Mouse (Mus musculus) kidney, postnatal 0 days (tissue): Measurements from ENCODE around the gene Cend1. TPM values are rescaled to one million over a fixed set of nuclear protein-coding genes. Genes with fewer than 3 reads are reported as not detected.
A peak's percentile ranks its signal among the peaks of the same experiment; 100 is the strongest.

Source experiments
- ATAC-seq: fragments of 200-750 bp; cut with Nextera tagmentation; replicated peaks from 2 replicates; pipeline ENCODE4 v1.8.0; 2017; ENCODE audit warnings: low read depth, moderate number of reproducible peaks, moderate TSS enrichment, moderate library complexity; ENCODE audit not compliant: low FRiP score
- DNase-seq: peaks from one replicate; pipeline ENCODE4 v3.0.0-alpha.2; 2016; ENCODE audit warnings: low spot score
- H3K27ac ChIP-seq: fragments of 300-500 bp; sonication (generic); 2 replicates; pipeline ENCODE4 v1.5.1; 2014; ENCODE audit warnings: mild to moderate bottlenecking
- H3K27me3 ChIP-seq: fragments of 300-500 bp; sonication (generic); 2 replicates; pipeline ENCODE4 v1.6.1; 2014; ENCODE audit warnings: low read length, mixed read lengths; ENCODE audit not compliant: insufficient read depth
- H3K36me3 ChIP-seq: fragments of 300-500 bp; sonication (generic); 2 replicates; pipeline ENCODE4 v1.6.1; 2014; ENCODE audit warnings: low read length, mixed read lengths; ENCODE audit not compliant: insufficient read depth
- H3K4me1 ChIP-seq: fragments of 300-500 bp; sonication (generic); replicated peaks from 2 replicates; pipeline ENCODE4 v1.6.1; 2014; ENCODE audit warnings: antibody characterized with exemption, low read length, mixed read lengths; ENCODE audit not compliant: insufficient read depth
- H3K4me2 ChIP-seq: fragments of 300-500 bp; sonication (generic); 2 replicates; pipeline ENCODE4 v1.6.1; 2014; ENCODE audit warnings: mild to moderate bottlenecking, low read length, moderate library complexity, mixed read lengths
- H3K4me3 ChIP-seq: fragments of 300-500 bp; sonication (generic); replicated peaks from 2 replicates; pipeline ENCODE4 v1.5.1; 2014; ENCODE audit warnings: low read depth, low read length
- H3K9ac ChIP-seq: fragments of 300-500 bp; sonication (generic); 2 replicates; pipeline ENCODE4 v1.6.1; 2014; ENCODE audit warnings: low read depth, low read length
- H3K9me3 ChIP-seq: fragments of 300-500 bp; sonication (generic); replicated peaks from 2 replicates; pipeline ENCODE4 v1.6.1; 2016; ENCODE audit warnings: low read length, inconsistent platforms, mixed read lengths
- CTCF ChIP-seq: IDR thresholded peaks from 2 replicates; pipeline ENCODE4 v1.5.1; 2016; ENCODE audit warnings: antibody characterized with exemption, low read depth, mild to moderate bottlenecking, moderate library complexity
- WGBS: fragments of 180-500 bp; shearing (Covaris S2); extraction: QIAGEN DNeasy Blood & Tissue Kit; methylation state at CpG from one replicate; pipeline ENCODE4 v1.1.7; 2014; 5-methylcytosine and 5-hydroxymethylcytosine counted together
- polyA plus RNA-seq: library from polyadenylated mRNA; unstranded; fragments of >200 nt; fragmentation: Nextera tagmentation; extraction: Ambion mirVana; gene quantifications from 2 replicates; pipeline ENCODE4 v1.2.1, GENCODE M21; 2015

The Cend1 gene
- polyA plus RNA-seq, 1 experiment from 2014 or later = 2.2 TPM

GRCm38 (mm10) chr7:141457986-141458660 lies 28.8 kb upstream of the Cend1 start:
- Histone ChIP-seq H3K9ac (no peak overlapping the region), H3K27me3 (no peaks in the 10 kb centered on the region), H3K27ac (no peak overlapping the region), H3K4me2 (no peak overlapping the region), H3K4me1 (peaks cover 15% of the 10 kb centered on the region), H3K4me3 (no peak overlapping the region), H3K9me3 (no peaks in the 10 kb centered on the region), H3K36me3 (peaks cover 13% of the 10 kb centered on the region; the same call in 1 of the 2 replicates)
- 75% methylated on average over 15 of the region's 15 CpGs for WGBS
- TF ChIP-seq CTCF = peak; percentile 69
- DNase-seq (peak; percentile 58), ATAC-seq (no peak)

GRCm38 (mm10) chr7:141457236-141457635 lies 27.9 kb upstream of the Cend1 start:
- 95% methylated on average over 14 of the region's 14 CpGs for WGBS
- DNase-seq = no peak
- Histone ChIP-seq H3K4me1 (peaks cover 10% of the 10 kb centered on the region), H3K4me2 (no peak overlapping the region), H3K27me3 (no peaks in the 10 kb centered on the region), H3K9me3 (no peaks in the 10 kb centered on the region), H3K4me3 (no peak overlapping the region), H3K9ac (no peak overlapping the region), H3K36me3 (peaks cover 13% of the 10 kb centered on the region; the same call in 1 of the 2 replicates), H3K27ac (no peak overlapping the region)
- no peak for ATAC-seq
- no peak for TF ChIP-seq CTCF

DNA sequence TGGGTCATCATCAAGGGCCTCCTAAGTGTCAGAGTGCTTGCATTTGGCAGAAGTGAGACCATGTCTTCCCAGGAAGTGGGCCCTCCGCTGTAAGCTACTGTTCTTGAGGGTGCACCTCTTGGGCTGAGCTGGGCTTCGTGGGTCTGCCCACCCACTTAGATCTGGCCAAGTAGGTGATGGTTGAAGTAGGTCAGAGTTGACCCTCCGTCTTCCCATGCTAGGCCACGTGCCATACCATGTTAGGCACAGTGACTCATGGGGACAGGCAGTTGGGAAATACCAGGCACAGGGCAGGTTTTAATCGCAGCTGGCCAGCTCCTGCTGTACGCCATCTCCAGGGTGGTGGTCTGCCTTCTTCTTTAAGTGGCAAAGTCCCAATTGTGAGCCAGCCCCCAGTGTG lies 27.4 kb upstream of the Cend1 start:
- Histone ChIP-seq H3K4me3 (no peak overlapping the region), H3K4me1 (peaks cover 5% of the 10 kb centered on the region), H3K36me3 (peaks cover 15% of the 10 kb centered on the region), H3K4me2 (peak overlapping the region; percentile 72), H3K9ac (no peak overlapping the region), H3K9me3 (no peaks in the 10 kb centered on the region), H3K27me3 (no peaks in the 10 kb centered on the region), H3K27ac (no peak overlapping the region)
- TF ChIP-seq CTCF = no peak
- WGBS = 95% methylated on average over 6 of the region's 6 CpGs
- DNase-seq (no peak), ATAC-seq (no peak)

- TF ChIP-seq CTCF = no peak
- ATAC-seq = peak; percentile 37
- Histone ChIP-seq H3K36me3 (peaks cover 23% of the 10 kb centered on the region), H3K27me3 (no peaks in the 10 kb centered on the region), H3K9me3 (no peaks in the 10 kb centered on the region), H3K4me3 (peak overlapping the region; percentile 74), H3K27ac (peak overlapping the region; percentile 96), H3K4me1 (0 out of 2 replicates have a peak, but pooled peaks cover 3% of the 10 kb centered on the region), H3K9ac (peak overlapping the region; percentile 74), H3K4me2 (peak overlapping the region; percentile 72)
- DNase-seq = peak; percentile 87
- 1% methylated on average over 23 of the region's 23 CpGs for WGBS
Measured at GRCm38 (mm10) chr7:141455610-141456314, 26.5 kb upstream of the Cend1 start.

DNA sequence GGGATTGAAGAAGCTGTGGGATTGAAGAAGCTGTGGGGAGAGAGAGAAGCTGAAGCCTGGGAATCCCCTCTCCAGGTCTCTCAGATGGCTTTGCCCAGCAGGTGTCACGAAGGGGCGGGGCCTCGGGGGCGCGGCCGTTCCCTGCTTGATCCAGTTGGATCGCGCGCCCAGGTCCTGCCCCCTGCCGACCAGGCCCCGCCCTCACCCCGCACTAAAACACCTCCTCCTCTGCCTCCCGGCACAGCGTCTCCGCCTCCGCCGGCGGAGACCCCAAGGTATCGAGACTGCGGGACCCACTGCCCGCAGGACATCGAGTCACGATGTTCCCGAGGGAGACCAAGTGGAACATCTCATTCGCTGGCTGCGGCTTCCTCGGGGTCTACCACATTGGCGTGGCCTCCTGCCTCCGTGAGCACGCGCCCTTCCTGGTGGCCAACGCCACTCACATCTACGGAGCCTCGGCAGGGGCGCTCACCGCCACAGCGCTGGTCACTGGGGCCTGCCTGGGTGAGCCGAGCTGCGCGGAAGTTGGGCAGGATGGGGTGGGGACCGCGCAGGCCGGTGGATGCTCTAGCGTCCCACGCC lies 25.8 kb upstream of the Cend1 start, which contains the start of gene Pnpla2:
TSS of gene Pnpla2 (plus strand) at position 232 of the 585 bp plus-strand sequence.
- ATAC-seq (peak; percentile 82), DNase-seq (peak; percentile 96)
- WGBS = 1% methylated on average over 38 of the region's 45 CpGs
- peaks cover 24% of the 10 kb centered on the region for H3K36me3 ChIP-seq
- peak within 1 kb of the TSS; percentile 96 for H3K27ac ChIP-seq
- H3K27me3 ChIP-seq = no peaks in the 10 kb centered on the region
- H3K4me3 ChIP-seq = peak within 1 kb of the TSS; percentile 74
- H3K4me1 ChIP-seq = 0 out of 2 replicates have a peak, but pooled peaks cover 3% of the 10 kb centered on the region
- H3K9me3 ChIP-seq = no peaks in the 10 kb centered on the region
- H3K9ac ChIP-seq = peak within 1 kb of the TSS; percentile 74
- peak; percentile 45 for TF ChIP-seq CTCF
- peak within 1 kb of the TSS; percentile 72 for H3K4me2 ChIP-seq

DNA sequence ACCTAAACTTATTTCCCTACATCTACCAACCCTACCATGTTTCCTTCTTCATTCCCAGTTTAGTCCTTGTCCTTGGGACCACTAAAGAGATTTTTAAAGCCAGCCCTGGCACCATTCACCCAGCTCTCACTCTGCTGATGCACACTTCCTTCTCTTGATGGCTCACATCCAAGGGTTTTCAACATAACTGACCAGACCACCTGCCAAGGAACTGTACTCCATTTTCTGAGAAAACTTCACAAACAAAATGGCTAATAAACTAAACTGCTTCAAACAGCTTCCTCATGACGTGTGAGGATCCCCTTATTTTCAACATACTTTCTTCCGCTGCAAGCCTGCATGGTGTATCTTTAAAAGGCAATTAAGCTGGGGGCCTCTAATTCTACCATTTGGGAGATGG lies 24.3 kb upstream of the Cend1 start:
- no peaks in the 10 kb centered on the region for H3K27me3 ChIP-seq

More for the DNA sequence above, 24.3 kb upstream of the Cend1 start:
- Histone ChIP-seq H3K27ac (no peak overlapping the region), H3K36me3 (peaks cover 22% of the 10 kb centered on the region), H3K4me1 (0 out of 2 replicates have a peak, but pooled peaks cover 3% of the 10 kb centered on the region), H3K4me3 (no peak overlapping the region), H3K9me3 (no peaks in the 10 kb centered on the region), H3K4me2 (no peak overlapping the region), H3K9ac (no peak overlapping the region)
- DNase-seq (no peak), ATAC-seq (no peak)
- TF ChIP-seq CTCF = no peak
- WGBS = 74% methylated on average over 2 of the region's 2 CpGs
